ENCODE assay signal across 7 mouse cellular contexts in genomic region chr16:17796971-17797811, GRCm38 (mm10). TPM values are rescaled to one million over a fixed set of nuclear protein-coding genes. Genes with fewer than 3 reads are reported as not detected.
DNase-seq lines count a peak whose midpoint lies in the region; ATAC-seq lines count a peak whose summit lies in the region.

TSS of gene Scarf2 (plus strand) at chr16:17797282.

- WGBS in embryonic facial prominence, embryonic 10.5 days: under 1% methylated on average over 81 of the region's 81 CpGs
- 2% methylated on average over 59 of the region's 81 CpGs for WGBS in heart, embryonic 11.5 days (ENCODE audit: insufficient replicate concordance)

- H3K9ac ChIP-seq in heart, embryonic 11.5 days (ENCODE audit: low read depth, low read length): peak within 1 kb of the TSS; percentile 83

- DNase-seq in adrenal gland, adult (ENCODE audit: inconsistent age in 2 of 2, low spot score in 1 of 2): peak; percentile 21 to 55
- peak; percentile 87 for DNase-seq in embryonic facial prominence, embryonic 10.5 days (ENCODE audit: low spot score)
- DNase-seq in kidney, postnatal 25 days: peak; percentile 63 to 76
- peak; percentile 82 to 92 for DNase-seq in lung, postnatal 4 days
- peak; percentile 75 for DNase-seq in urinary bladder, postnatal 4 days (ENCODE audit: low spot score in 2 of 2)
- DNase-seq in layer of hippocampus, postnatal 10 days (ENCODE audit: low spot score in 2 of 2): no peak

- peaks cover 57% of the 10 kb centered on the region for H3K4me1 ChIP-seq in embryonic facial prominence, embryonic 10.5 days
- H3K4me1 ChIP-seq in heart, embryonic 11.5 days (ENCODE audit: control insufficient read depth, insufficient read depth, low read length): peaks cover 22% of the 10 kb centered on the region

- H3K36me3 ChIP-seq in embryonic facial prominence, embryonic 10.5 days (replicated peaks): peaks cover 20% of the 10 kb centered on the region
- 0 out of 2 replicates have a peak, but pooled peaks cover 4% of the 10 kb centered on the region for H3K36me3 ChIP-seq in heart, embryonic 11.5 days (ENCODE audit: control insufficient read depth, insufficient read depth, low read length)

- peak; percentile 41 for ATAC-seq in heart, embryonic 11.5 days (replicated peaks; ENCODE audit: insufficient number of reproducible peaks, low FRiP score, low TSS enrichment)

- H3K27me3 ChIP-seq in embryonic facial prominence, embryonic 10.5 days (replicated peaks; ENCODE audit: low read depth, poor library complexity, severe bottlenecking): peaks cover 83% of the 10 kb centered on the region
- peaks cover 52% of the 10 kb centered on the region for H3K27me3 ChIP-seq in heart, embryonic 11.5 days (ENCODE audit: control insufficient read depth, insufficient read depth, low read length)

- H3K27ac ChIP-seq in embryonic facial prominence, embryonic 10.5 days (replicated peaks): peak within 1 kb of the TSS; percentile 96
- peak within 1 kb of the TSS; percentile 81 for H3K27ac ChIP-seq in heart, embryonic 11.5 days (ENCODE audit: low read depth, low read length)

- peak within 1 kb of the TSS; percentile 77 for H3K4me3 ChIP-seq in embryonic facial prominence, embryonic 10.5 days
- H3K4me3 ChIP-seq in heart, embryonic 11.5 days (ENCODE audit: low read depth, low read length): peak within 1 kb of the TSS; percentile 60

- peak within 1 kb of the TSS; percentile 80 for H3K4me2 ChIP-seq in heart, embryonic 11.5 days

- H3K9me3 ChIP-seq in embryonic facial prominence, embryonic 10.5 days: no peaks in the 10 kb centered on the region
- H3K9me3 ChIP-seq in heart, embryonic 11.5 days (replicated peaks; ENCODE audit: control insufficient read depth, low read length): no peaks in the 10 kb centered on the region

RNA-seq across cellular contexts. Expression of gene Scarf2, which starts in this region (rescaled TPM):
- 9.3 and 10.5 TPM in 2 replicates for polyA plus RNA-seq in embryonic facial prominence, embryonic 10.5 days (2016; fragmentation: Nextera tagmentation; extraction: Ambion mirVana)
- polyA plus RNA-seq in heart, embryonic 11.5 days (2014; fragmentation: Nextera tagmentation; extraction: Ambion mirVana): 7.2 and 9.6 TPM in 2 replicates
- 1 to 10 TPM; 4.7 to 5.0 TPM for total RNA-seq in layer of hippocampus, postnatal 10 days (2021)

Comparison
In these comparisons a context has a peak if more than half of its experiments do, and no peak if none do; other contexts are left out.
1. DNase-seq: peak in adrenal gland, adult (2 of 2), embryonic facial prominence, embryonic 10.5 days (single experiment), kidney, postnatal 25 days (2 of 2), lung, postnatal 4 days (2 of 2) and urinary bladder, postnatal 4 days (2 of 2); none in layer of hippocampus, postnatal 10 days (0 of 2).